Mouse (Mus musculus) liver, adult 2 months (tissue): ENCODE measurements around the gene Mgrn1. TPM values are rescaled to one million over a fixed set of nuclear protein-coding genes. Genes with fewer than 3 reads are reported as not detected.

Experiments used
- DNase-seq: peaks from one replicate; pipeline ENCODE4 v3.0.0-alpha.2; 2011; ENCODE audit warnings: low read depth, low spot score; ENCODE audit errors: extremely low read depth
- H3K27ac ChIP-seq: fragments of 200-500 bp; replicated peaks from 2 replicates; pipeline ENCODE4 v1.5.1; 2012; ENCODE audit warnings: low read depth, mild to moderate bottlenecking, control low read depth, inconsistent platforms, low read length; ENCODE audit not compliant: insufficient read depth
- H3K27me3 ChIP-seq: fragments of 200-500 bp; 2 replicates; pipeline ENCODE4 v1.6.1; 2012; ENCODE audit warnings: mild to moderate bottlenecking, moderate library complexity, low read length, inconsistent platforms; ENCODE audit not compliant: control insufficient read depth, insufficient read depth
- H3K36me3 ChIP-seq: fragments of 200-500 bp; 2 replicates; pipeline ENCODE4 v1.6.1; 2012; ENCODE audit warnings: low read length, inconsistent platforms; ENCODE audit not compliant: control insufficient read depth, insufficient read depth
- H3K4me1 ChIP-seq: fragments of 200-500 bp; 2 replicates; pipeline ENCODE4 v1.6.1; 2011; ENCODE audit warnings: low read length; ENCODE audit not compliant: control insufficient read depth, insufficient read depth
- H3K4me3 ChIP-seq: fragments of 200-500 bp; 2 replicates; pipeline ENCODE4 v1.5.1; 2011; ENCODE audit warnings: low read depth, mild to moderate bottlenecking, control low read depth, low read length, moderate library complexity; ENCODE audit not compliant: insufficient read depth
- H3K79me2 ChIP-seq: fragments of 200-500 bp; 2 replicates; pipeline ENCODE4 v1.6.1; 2012; ENCODE audit warnings: inconsistent platforms, mild to moderate bottlenecking, low read length, moderate library complexity; ENCODE audit not compliant: control insufficient read depth, insufficient read depth
- H3K9ac ChIP-seq: fragments of 200-500 bp; 2 replicates; pipeline ENCODE4 v1.6.1; 2012; ENCODE audit warnings: low read depth, mild to moderate bottlenecking, control low read depth, inconsistent platforms, low read length
- CTCF ChIP-seq: fragments of 200-500 bp; IDR thresholded peaks from 2 replicates; pipeline ENCODE4 v1.5.1; 2011; ENCODE audit warnings: low read depth, low read length, control low read depth
- POLR2A ChIP-seq: fragments of 200-500 bp; IDR thresholded peaks from 2 replicates; pipeline ENCODE4 v1.6.1; 2011; ENCODE audit warnings: low read length, control low read depth; ENCODE audit not compliant: insufficient read depth; ENCODE audit errors: extremely low read depth
- WGBS: fragments of 180-500 bp; shearing (Covaris S2); methylation state at CpG from one replicate; pipeline ENCODE4 v1.1.7; 2018; 5-methylcytosine and 5-hydroxymethylcytosine counted together
- polyA plus RNA-seq: library from polyadenylated mRNA; depleted of rRNA; stranded (reverse); fragments of >200 nt; gene quantifications from 2 replicates; pipeline ENCODE4 v1.2.3, GENCODE M21; 2012
- total RNA-seq: library from RNA; depleted of rRNA; stranded (reverse); fragments of >200 nt; gene quantifications from 2 replicates; pipeline ENCODE4 v1.2.3, GENCODE M21; 2014

Gene Mgrn1
- total and polyA plus RNA-seq, 2 experiments, result 28.2 to 71.0 TPM

- no peaks in the 10 kb centered on the region for H3K79me2 ChIP-seq
- no peak overlapping the region for H3K27ac ChIP-seq
- WGBS, result 83% methylated on average over 10 of the region's 10 CpGs
- no peak overlapping the region for H3K9ac ChIP-seq
- H3K4me1 ChIP-seq, result peaks cover 21% of the 10 kb centered on the region
- H3K36me3 ChIP-seq, result peaks cover 10% of the 10 kb centered on the region; the same call in 1 of the 2 replicates
- TF ChIP-seq POLR2A, result no peak
- no peak for TF ChIP-seq CTCF
- H3K4me3 ChIP-seq, result no peak overlapping the region
- no peak for DNase-seq
- H3K27me3 ChIP-seq, result no peaks in the 10 kb centered on the region
Observed at GRCm38 (mm10) chr16:4935931-4936703, 50.1 kb downstream of the Mgrn1 start.

- DNase-seq, result no peak
- no peak overlapping the region for H3K4me3 ChIP-seq
- H3K36me3 ChIP-seq, result peaks cover 11% of the 10 kb centered on the region; the same call in 1 of the 2 replicates
- peaks cover 14% of the 10 kb centered on the region for H3K4me1 ChIP-seq
- TF ChIP-seq POLR2A, result no peak
- TF ChIP-seq CTCF, result no peak
- 86% methylated on average over 8 of the region's 8 CpGs for WGBS
- H3K27me3 ChIP-seq, result no peaks in the 10 kb centered on the region
- H3K27ac ChIP-seq, result no peak overlapping the region
- H3K79me2 ChIP-seq, result no peaks in the 10 kb centered on the region
- H3K9ac ChIP-seq, result no peak overlapping the region
Observed at GRCm38 (mm10) chr16:4937351-4938190, 51.5 kb downstream of the Mgrn1 start.

- peak within 1 kb of the TSS; percentile 79 for H3K4me3 ChIP-seq
- peak within 1 kb of the TSS; percentile 49 for H3K27ac ChIP-seq
- H3K4me1 ChIP-seq, result peaks cover 5% of the 10 kb centered on the region
- no peaks in the 10 kb centered on the region for H3K79me2 ChIP-seq
- H3K27me3 ChIP-seq, result no peaks in the 10 kb centered on the region
- H3K36me3 ChIP-seq, result peaks cover 11% of the 10 kb centered on the region; the same call in 1 of the 2 replicates
- DNase-seq, result no peak
- 4% methylated on average over 2 of the region's 2 CpGs for WGBS
- H3K9ac ChIP-seq, result peak within 1 kb of the TSS; percentile 81
- TF ChIP-seq CTCF, result no peak
- TF ChIP-seq POLR2A, result no peak
Observed at GRCm38 (mm10) chr16:4938461-4938860, 52.4 kb downstream of the Mgrn1 start, which contains the start of gene Nudt16l1. Gene Nudt16l1, plus strand, starts transcription at chr16:4938761.

- Histone ChIP-seq H3K4me3 (peak overlapping the region; percentile 79), H3K9ac (peak overlapping the region; percentile 81), H3K27me3 (no peaks in the 10 kb centered on the region), H3K36me3 (peaks cover 11% of the 10 kb centered on the region; the same call in 1 of the 2 replicates), H3K79me2 (no peaks in the 10 kb centered on the region), H3K27ac (peak overlapping the region; percentile 49), H3K4me1 (peaks cover 4% of the 10 kb centered on the region; the same call in 1 of the 2 replicates)
- TF ChIP-seq CTCF, result no peak
- peak; percentile 84 for TF ChIP-seq POLR2A
- under 1% methylated on average over 28 of the region's 28 CpGs for WGBS
- peak; percentile 77 for DNase-seq
Observed at GRCm38 (mm10) chr16:4938989-4939388, 52.9 kb downstream of the Mgrn1 start.

GRCm38 (mm10) chr16:4939412-4939811, 53.4 kb downstream of the Mgrn1 start:
- H3K4me1 ChIP-seq, result peaks cover 4% of the 10 kb centered on the region; the same call in 1 of the 2 replicates
- H3K9ac ChIP-seq, result peak overlapping the region; percentile 81
- H3K27ac ChIP-seq, result peak overlapping the region; percentile 49
- H3K79me2 ChIP-seq, result no peaks in the 10 kb centered on the region
- H3K4me3 ChIP-seq, result peak overlapping the region; percentile 79
- WGBS, result 1% methylated on average over 16 of the region's 16 CpGs
- peaks cover 7% of the 10 kb centered on the region; the same call in 1 of the 2 replicates for H3K36me3 ChIP-seq
- H3K27me3 ChIP-seq, result no peaks in the 10 kb centered on the region
- peak; percentile 36 for DNase-seq
- TF ChIP-seq POLR2A (no peak), CTCF (no peak)
